Mouse (Mus musculus) liver, embryonic 16.5 days (tissue): ENCODE data around the gene Krt33a. TPM values are rescaled to one million over a fixed set of nuclear protein-coding genes. Genes with fewer than 3 reads are reported as not detected.

Source experiments
- ATAC-seq: fragments of 200-750 bp; cut with Nextera tagmentation; 2 replicates; pipeline ENCODE4 v1.8.0; 2017; ENCODE audit warnings: low read depth, mild to moderate bottlenecking, moderate number of reproducible peaks, moderate library complexity
- H3K27ac ChIP-seq: fragments of 300-500 bp; sonication (generic); 2 replicates; pipeline ENCODE4 v1.5.1; 2014; ENCODE audit warnings: mild to moderate bottlenecking, low read length
- H3K27me3 ChIP-seq: fragments of 300-500 bp; sonication (generic); 2 replicates; pipeline ENCODE4 v1.6.1; 2014; ENCODE audit warnings: low read depth, low read length, mixed read lengths; ENCODE audit not compliant: control insufficient read depth, insufficient read depth
- H3K36me3 ChIP-seq: fragments of 300-500 bp; sonication (generic); 2 replicates; pipeline ENCODE4 v1.6.1; 2014; ENCODE audit warnings: mild to moderate bottlenecking; ENCODE audit not compliant: control insufficient read depth, insufficient read depth
- H3K4me1 ChIP-seq: fragments of 300-500 bp; sonication (generic); 2 replicates; pipeline ENCODE4 v1.6.1; 2014; ENCODE audit warnings: low read depth, low read length, mixed read lengths; ENCODE audit not compliant: control insufficient read depth
- H3K4me2 ChIP-seq: fragments of 300-500 bp; sonication (generic); 2 replicates; pipeline ENCODE4 v1.6.1; 2014; ENCODE audit warnings: low read depth, low read length, mixed read lengths
- H3K4me3 ChIP-seq: fragments of 300-500 bp; sonication (generic); 2 replicates; pipeline ENCODE4 v1.5.1; 2014; ENCODE audit warnings: low read depth, mild to moderate bottlenecking, low read length
- H3K9ac ChIP-seq: fragments of 300-500 bp; sonication (generic); 2 replicates; pipeline ENCODE4 v1.6.1; 2014; ENCODE audit warnings: low read depth, low read length
- H3K9me3 ChIP-seq: fragments of 300-500 bp; sonication (generic); replicated peaks from 2 replicates; pipeline ENCODE4 v1.6.1; 2016; ENCODE audit warnings: low read length; ENCODE audit not compliant: control insufficient read depth
- WGBS: fragments of 180-500 bp; shearing (Covaris S2); extraction: QIAGEN DNeasy Blood & Tissue Kit; methylation state at CpG from one replicate; pipeline ENCODE4 v1.1.7; 2014; ENCODE audit not compliant: insufficient replicate concordance; 5-methylcytosine and 5-hydroxymethylcytosine counted together
- polyA plus RNA-seq: library from polyadenylated mRNA; unstranded; fragments of >200 nt; fragmentation: Nextera tagmentation; extraction: Ambion mirVana; gene quantifications from 2 replicates; pipeline ENCODE4 v1.2.1, GENCODE M21; 2015

Krt33a gene
- not detected in 2 replicates for polyA plus RNA-seq

DNA sequence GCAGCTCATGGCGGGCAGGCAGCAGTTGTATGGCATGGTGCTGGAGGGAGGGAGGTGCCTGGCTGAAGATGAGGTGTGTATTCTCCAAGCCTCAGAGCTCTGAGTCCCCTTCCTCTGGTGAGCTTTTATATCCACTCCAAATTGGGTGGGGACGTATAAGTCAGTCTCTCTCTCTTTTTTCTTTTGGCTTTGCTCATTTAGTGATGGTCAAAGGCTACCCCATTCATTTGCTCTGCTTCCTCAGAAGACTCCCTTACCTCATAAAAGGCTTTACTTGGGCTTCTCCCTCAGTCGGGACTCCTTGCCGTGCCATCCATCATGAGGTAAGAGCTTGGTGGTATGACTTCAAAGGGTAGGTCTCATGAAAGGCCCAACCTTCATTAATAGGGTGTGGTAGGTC is at the start of gene Krt33a:
TSS of gene Krt33a (minus strand) at position 101 of the 400 bp plus-strand sequence.
- Histone ChIP-seq H3K27me3 (no peaks in the 10 kb centered on the region), H3K36me3 (no peaks in the 10 kb centered on the region), H3K4me1 (no peaks in the 10 kb centered on the region), H3K9me3 (no peaks in the 10 kb centered on the region), H3K27ac (no peak within 1 kb of the TSS), H3K9ac (no peak within 1 kb of the TSS), H3K4me2 (no peak within 1 kb of the TSS), H3K4me3 (no peak within 1 kb of the TSS)
- 61% methylated on average over 4 of the region's 4 CpGs for WGBS
- ATAC-seq, result no peak

- Histone ChIP-seq H3K9ac (no peak overlapping the region), H3K4me1 (no peaks in the 10 kb centered on the region), H3K27ac (no peak overlapping the region), H3K4me2 (no peak overlapping the region), H3K27me3 (no peaks in the 10 kb centered on the region), H3K4me3 (no peak overlapping the region), H3K36me3 (no peaks in the 10 kb centered on the region), H3K9me3 (no peaks in the 10 kb centered on the region)
- 63% methylated on average over 8 of the region's 8 CpGs for WGBS
- ATAC-seq, result no peak
Measured at GRCm38 (mm10) chr11:100058875-100059274, 42.9 kb upstream of the Krt33a start.

GRCm38 (mm10) chr11:100055686-100056655 is 40.0 kb upstream of the Krt33a start:
- H3K4me2 ChIP-seq, result no peak overlapping the region
- H3K27me3 ChIP-seq, result no peaks in the 10 kb centered on the region
- ATAC-seq, result no peak
- no peaks in the 10 kb centered on the region for H3K4me1 ChIP-seq
- H3K9me3 ChIP-seq, result no peaks in the 10 kb centered on the region
- no peak overlapping the region for H3K27ac ChIP-seq
- no peaks in the 10 kb centered on the region for H3K36me3 ChIP-seq
- H3K9ac ChIP-seq, result no peak overlapping the region
- H3K4me3 ChIP-seq, result no peak overlapping the region
- WGBS, result 42% methylated on average over 9 of the region's 9 CpGs

- no peak within 1 kb of the TSS for H3K4me2 ChIP-seq
- no peaks in the 10 kb centered on the region for H3K9me3 ChIP-seq
- H3K9ac ChIP-seq, result no peak within 1 kb of the TSS
- H3K4me3 ChIP-seq, result no peak within 1 kb of the TSS
- H3K36me3 ChIP-seq, result no peaks in the 10 kb centered on the region
- no peaks in the 10 kb centered on the region for H3K27me3 ChIP-seq
- no peak within 1 kb of the TSS for H3K27ac ChIP-seq
- ATAC-seq, result no peak
- WGBS, result 72% methylated on average over 3 of the region's 3 CpGs
- no peaks in the 10 kb centered on the region for H3K4me1 ChIP-seq
Measured at GRCm38 (mm10) chr11:100050451-100050850, 34.4 kb upstream of the Krt33a start, which contains the start of gene Krt31. Gene Krt31 (minus strand): TSS chr11:100050551.

- H3K9me3 ChIP-seq, result no peaks in the 10 kb centered on the region
- no peaks in the 10 kb centered on the region for H3K4me1 ChIP-seq
- ATAC-seq, result no peak
Measured at GRCm38 (mm10) chr11:100047193-100047592, 31.2 kb upstream of the Krt33a start.

GRCm38 (mm10) chr11:100046303-100046866 is 30.4 kb upstream of the Krt33a start:
- 59% methylated on average over 6 of the region's 6 CpGs for WGBS
- H3K4me1 ChIP-seq, result no peaks in the 10 kb centered on the region

More at GRCm38 (mm10) chr11:100047193-100047592, 31.2 kb upstream of the Krt33a start:
- Histone ChIP-seq H3K27me3 (no peaks in the 10 kb centered on the region), H3K4me2 (no peak overlapping the region), H3K9ac (no peak overlapping the region), H3K4me3 (no peak overlapping the region), H3K27ac (no peak overlapping the region), H3K36me3 (no peaks in the 10 kb centered on the region)
- WGBS, result 67% methylated on average over 2 of the region's 2 CpGs

DNA sequence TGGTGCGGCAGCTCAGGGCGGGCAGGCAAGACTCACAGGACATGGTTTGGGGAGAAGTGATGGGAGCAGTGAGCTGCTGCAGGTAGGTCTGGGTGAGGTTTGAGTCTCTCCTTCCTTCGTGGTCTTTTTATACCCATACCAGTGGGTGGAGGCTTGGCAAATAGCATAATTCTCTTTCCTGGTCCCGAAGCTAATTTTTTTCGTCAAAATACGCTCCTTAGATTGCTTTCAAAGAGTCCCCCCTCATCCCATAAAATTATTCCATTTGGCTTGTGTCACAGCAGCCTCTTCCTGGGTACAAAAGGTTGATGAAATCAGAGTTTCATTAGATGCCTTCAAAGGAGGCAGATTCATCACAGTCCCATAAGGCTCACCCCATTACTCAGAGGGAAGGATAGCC is 25.4 kb upstream of the Krt33a start, which contains the start of gene Krt34:
TSS of gene Krt34 (minus strand) at position 101 of the 400 bp plus-strand sequence.
- H3K4me1 ChIP-seq, result no peaks in the 10 kb centered on the region
- no peak for ATAC-seq
- no peak within 1 kb of the TSS for H3K27ac ChIP-seq
- H3K4me3 ChIP-seq, result no peak within 1 kb of the TSS
- no peaks in the 10 kb centered on the region for H3K9me3 ChIP-seq
- no peaks in the 10 kb centered on the region for H3K27me3 ChIP-seq
- H3K4me2 ChIP-seq, result no peak within 1 kb of the TSS
- H3K36me3 ChIP-seq, result no peaks in the 10 kb centered on the region
- no peak within 1 kb of the TSS for H3K9ac ChIP-seq
- 69% methylated on average over 6 of the region's 6 CpGs for WGBS

More at GRCm38 (mm10) chr11:100046303-100046866, 30.4 kb upstream of the Krt33a start:
- no peak overlapping the region for H3K9ac ChIP-seq
- no peak for ATAC-seq
- no peaks in the 10 kb centered on the region for H3K9me3 ChIP-seq
- H3K36me3 ChIP-seq, result no peaks in the 10 kb centered on the region
- no peak overlapping the region for H3K4me2 ChIP-seq
- H3K27me3 ChIP-seq, result no peaks in the 10 kb centered on the region
- H3K4me3 ChIP-seq, result no peak overlapping the region
- no peak overlapping the region for H3K27ac ChIP-seq

- ATAC-seq, result no peak
- H3K27ac ChIP-seq, result no peak within 1 kb of the TSS
- H3K4me1 ChIP-seq, result no peaks in the 10 kb centered on the region
- H3K9ac ChIP-seq, result no peak within 1 kb of the TSS
- 54% methylated on average over 6 of the region's 6 CpGs for WGBS
- no peaks in the 10 kb centered on the region for H3K27me3 ChIP-seq
- no peaks in the 10 kb centered on the region for H3K9me3 ChIP-seq
- H3K4me3 ChIP-seq, result no peak within 1 kb of the TSS
- no peak within 1 kb of the TSS for H3K4me2 ChIP-seq
- H3K36me3 ChIP-seq, result no peaks in the 10 kb centered on the region
Measured at GRCm38 (mm10) chr11:100029768-100030167, 13.8 kb upstream of the Krt33a start, which contains the start of gene Krt33b. Gene Krt33b (minus strand): TSS chr11:100029868.

GRCm38 (mm10) chr11:100021438-100021837 is 5.4 kb upstream of the Krt33a start:
- ATAC-seq, result no peak
- Histone ChIP-seq H3K27ac (no peak overlapping the region), H3K36me3 (no peaks in the 10 kb centered on the region), H3K4me1 (no peaks in the 10 kb centered on the region), H3K4me2 (no peak overlapping the region), H3K4me3 (no peak overlapping the region), H3K9me3 (no peaks in the 10 kb centered on the region), H3K9ac (no peak overlapping the region), H3K27me3 (no peaks in the 10 kb centered on the region)
- WGBS, result 57% methylated on average over 5 of the region's 5 CpGs
